Mouse (Mus musculus): ENCODE data around the gene Clec4a2. TPM values are rescaled to one million over a fixed set of nuclear protein-coding genes. Genes with fewer than 3 reads are reported as not detected.
"Not testable (repeated sequence)": the region's sequence is repeated elsewhere in the genome, so short reads cannot be mapped to it uniquely, and the experiment has no call there.

Gene Clec4a2
- 3.7 TPM in 1 of 2 replicates, not detected in the other for polyA plus RNA-seq (2012; ENCODE audit: insufficient read depth, low replicate concordance)

- not testable (repeated sequence) for H3K4me3 ChIP-seq (replicated peaks); H3K9me3 ChIP-seq; H3K27me3 ChIP-seq (replicated peaks); H3K4me1 ChIP-seq; H3K36me3 ChIP-seq (replicated peaks; ENCODE audit: low read length)
These were observed at the start of gene Clec4a2 for GRCm38 (mm10) chr6:123106128-123106527. Gene Clec4a2, plus strand, starts transcription at chr6:123106428.

GRCm38 (mm10) chr6:123095125-123095843 is 10.9 kb upstream of the Clec4a2 start:
- TF ChIP-seq GATA1 (IDR thresholded peaks at IDR 0.05; ENCODE audit: borderline replicate concordance, low read length) (no peak), FLI1 (IDR thresholded peaks at IDR 0.05; ENCODE audit: low read length) (no peak)
- no peaks in the 10 kb centered on the region for H3K27me3 ChIP-seq (replicated peaks)
- no peaks in the 10 kb centered on the region for H3K36me3 ChIP-seq (replicated peaks; ENCODE audit: low read length)
- no peaks in the 10 kb centered on the region for H3K4me1 ChIP-seq
- no peaks in the 10 kb centered on the region for H3K9me3 ChIP-seq
- no peak overlapping the region for H3K4me3 ChIP-seq (replicated peaks)

GRCm38 (mm10) chr6:123123195-123123594 is 17.0 kb downstream of the Clec4a2 start:
- Histone ChIP-seq H3K27me3 (replicated peaks) (no peaks in the 10 kb centered on the region), H3K9me3 (peaks cover 4% of the 10 kb centered on the region; the same call in 1 of the 2 replicates), H3K4me1 (no peaks in the 10 kb centered on the region), H3K4me3 (replicated peaks) (no peak overlapping the region), H3K36me3 (replicated peaks; ENCODE audit: low read length) (no peaks in the 10 kb centered on the region)
- no peak for TF ChIP-seq GATA1 (IDR thresholded peaks at IDR 0.05; ENCODE audit: borderline replicate concordance, low read length)
- no peak for TF ChIP-seq FLI1 (IDR thresholded peaks at IDR 0.05; ENCODE audit: low read length)

GRCm38 (mm10) chr6:123127173-123127572 is 20.9 kb downstream of the Clec4a2 start:
- TF ChIP-seq GATA1 (IDR thresholded peaks at IDR 0.05; ENCODE audit: borderline replicate concordance, low read length): no peak
- no peak for TF ChIP-seq FLI1 (IDR thresholded peaks at IDR 0.05; ENCODE audit: low read length)
- Histone ChIP-seq H3K4me3 (replicated peaks) (no peak overlapping the region), H3K4me1 (no peaks in the 10 kb centered on the region), H3K27me3 (replicated peaks) (no peaks in the 10 kb centered on the region), H3K9me3 (no peaks in the 10 kb centered on the region), H3K36me3 (replicated peaks; ENCODE audit: low read length) (no peaks in the 10 kb centered on the region)

GRCm38 (mm10) chr6:123137766-123138526 is 31.7 kb downstream of the Clec4a2 start:
- H3K27me3 ChIP-seq (replicated peaks); H3K9me3 ChIP-seq; H3K4me3 ChIP-seq (replicated peaks); H3K4me1 ChIP-seq; H3K36me3 ChIP-seq (replicated peaks; ENCODE audit: low read length): not testable (repeated sequence)

GRCm38 (mm10) chr6:123170106-123170505 is 63.9 kb downstream of the Clec4a2 start:
- Histone ChIP-seq H3K9me3 (no peaks in the 10 kb centered on the region), H3K4me1 (no peaks in the 10 kb centered on the region), H3K27me3 (replicated peaks) (no peaks in the 10 kb centered on the region), H3K36me3 (replicated peaks; ENCODE audit: low read length) (no peaks in the 10 kb centered on the region), H3K4me3 (replicated peaks) (no peak overlapping the region)
- no peak for TF ChIP-seq FLI1 (IDR thresholded peaks at IDR 0.05; ENCODE audit: low read length)
- no peak for TF ChIP-seq GATA1 (IDR thresholded peaks at IDR 0.05; ENCODE audit: borderline replicate concordance, low read length)

- Histone ChIP-seq H3K4me1 (no peaks in the 10 kb centered on the region), H3K27me3 (replicated peaks) (no peaks in the 10 kb centered on the region), H3K36me3 (replicated peaks; ENCODE audit: low read length) (no peaks in the 10 kb centered on the region), H3K9me3 (no peaks in the 10 kb centered on the region), H3K4me3 (replicated peaks) (no peak overlapping the region)
- TF ChIP-seq FLI1 (IDR thresholded peaks at IDR 0.05; ENCODE audit: low read length): no peak
- TF ChIP-seq GATA1 (IDR thresholded peaks at IDR 0.05; ENCODE audit: borderline replicate concordance, low read length): no peak
These were observed 64.8 kb downstream of the Clec4a2 start for GRCm38 (mm10) chr6:123171040-123171439.

GRCm38 (mm10) chr6:123172593-123172992 is 66.4 kb downstream of the Clec4a2 start, which contains the start of gene Clec4b2:
Gene Clec4b2, plus strand, starts transcription at chr6:123172893.
- Histone ChIP-seq H3K9me3 (no peaks in the 10 kb centered on the region), H3K36me3 (replicated peaks; ENCODE audit: low read length) (no peaks in the 10 kb centered on the region), H3K4me3 (replicated peaks) (no peak within 1 kb of the TSS), H3K4me1 (no peaks in the 10 kb centered on the region), H3K27me3 (replicated peaks) (no peaks in the 10 kb centered on the region)
- TF ChIP-seq GATA1 (IDR thresholded peaks at IDR 0.05; ENCODE audit: borderline replicate concordance, low read length): no peak
- no peak for TF ChIP-seq FLI1 (IDR thresholded peaks at IDR 0.05; ENCODE audit: low read length)

- H3K4me1 ChIP-seq: no peaks in the 10 kb centered on the region
- H3K27me3 ChIP-seq (replicated peaks): no peaks in the 10 kb centered on the region
These were observed 69.3 kb downstream of the Clec4a2 start for GRCm38 (mm10) chr6:123175549-123175948.

GRCm38 (mm10) chr6:123184862-123185261 is 78.6 kb downstream of the Clec4a2 start:
- not testable (repeated sequence) for H3K4me3 ChIP-seq (replicated peaks); H3K27me3 ChIP-seq (replicated peaks); H3K36me3 ChIP-seq (replicated peaks; ENCODE audit: low read length); H3K4me1 ChIP-seq; H3K9me3 ChIP-seq

More at GRCm38 (mm10) chr6:123175549-123175948, 69.3 kb downstream of the Clec4a2 start:
- TF ChIP-seq GATA1 (IDR thresholded peaks at IDR 0.05; ENCODE audit: borderline replicate concordance, low read length): no peak
- no peak for TF ChIP-seq FLI1 (IDR thresholded peaks at IDR 0.05; ENCODE audit: low read length)
- H3K4me3 ChIP-seq (replicated peaks): no peak overlapping the region
- no peaks in the 10 kb centered on the region for H3K36me3 ChIP-seq (replicated peaks; ENCODE audit: low read length)
- no peaks in the 10 kb centered on the region for H3K9me3 ChIP-seq

Other genes with a start within 250 kb of the Clec4a2 start
- 8.9 and 9.7 TPM in 2 replicates for gene Necap1, start 232.0 kb upstream of the Clec4a2 start, polyA plus RNA-seq (2012; ENCODE audit: insufficient read depth, low replicate concordance)
- gene Clec4a1, start 184.6 kb upstream of the Clec4a2 start, polyA plus RNA-seq (2012; ENCODE audit: insufficient read depth, low replicate concordance): 3.4 TPM in 1 of 2 replicates, not detected in the other
- gene Clec4a3, start 153.9 kb upstream of the Clec4a2 start, polyA plus RNA-seq (2012; ENCODE audit: insufficient read depth, low replicate concordance): 0.31 TPM in 1 of 2 replicates, not detected in the other
- gene Clec4a4, start 116.1 kb upstream of the Clec4a2 start, polyA plus RNA-seq (2012; ENCODE audit: insufficient read depth, low replicate concordance): not detected in 2 replicates
- not detected in 2 replicates for gene Clec4b1, start 56.5 kb upstream of the Clec4a2 start, polyA plus RNA-seq (2012; ENCODE audit: insufficient read depth, low replicate concordance)
- gene Clec4b2, start 66.5 kb downstream of the Clec4a2 start, polyA plus RNA-seq (2012; ENCODE audit: insufficient read depth, low replicate concordance): not detected in 2 replicates
- gene Clec4n, start 123.4 kb downstream of the Clec4a2 start, polyA plus RNA-seq (2012; ENCODE audit: insufficient read depth, low replicate concordance): 8.3 TPM in 1 of 2 replicates, not detected in the other
- 4.7 TPM in 1 of 2 replicates, not detected in the other for gene Clec4d, start 155.7 kb downstream of the Clec4a2 start, polyA plus RNA-seq (2012; ENCODE audit: insufficient read depth, low replicate concordance)
- gene Clec4e, start 183.4 kb downstream of the Clec4a2 start, polyA plus RNA-seq (2012; ENCODE audit: insufficient read depth, low replicate concordance): 1.0 TPM in 1 of 2 replicates, not detected in the other
- gene Vmn2r19, start 201.9 kb downstream of the Clec4a2 start, polyA plus RNA-seq (2012; ENCODE audit: insufficient read depth, low replicate concordance): not detected in 2 replicates